Mouse (Mus musculus) intestine, postnatal 0 days (tissue): ENCODE results near the gene Cyfip2. TPM values are rescaled to one million over a fixed set of nuclear protein-coding genes. Genes with fewer than 3 reads are reported as not detected.

Source experiments
- ATAC-seq: fragments of 200-750 bp; cut with Nextera tagmentation; 2 replicates; pipeline ENCODE4 v1.8.0; 2017; ENCODE audit warnings: mild to moderate bottlenecking, moderate TSS enrichment, moderate library complexity
- H3K27ac ChIP-seq: fragments of 300-500 bp; sonication (generic); 2 replicates; pipeline ENCODE4 v1.5.1; 2014; ENCODE audit warnings: mild to moderate bottlenecking, low read depth, low read length, moderate library complexity
- H3K27me3 ChIP-seq: fragments of 300-500 bp; sonication (generic); replicated peaks from 2 replicates; pipeline ENCODE4 v1.6.1; 2014; ENCODE audit warnings: low read length, mixed read lengths; ENCODE audit not compliant: control insufficient read depth, insufficient read depth
- H3K36me3 ChIP-seq: fragments of 300-500 bp; sonication (generic); 2 replicates; pipeline ENCODE4 v1.6.1; 2014; ENCODE audit warnings: mild to moderate bottlenecking, moderate library complexity; ENCODE audit not compliant: control insufficient read depth, insufficient read depth
- H3K4me1 ChIP-seq: fragments of 300-500 bp; sonication (generic); replicated peaks from 2 replicates; pipeline ENCODE4 v1.6.1; 2014; ENCODE audit warnings: antibody characterized with exemption, low read length, mixed read lengths; ENCODE audit not compliant: control insufficient read depth, insufficient read depth
- H3K4me2 ChIP-seq: fragments of 300-500 bp; sonication (generic); replicated peaks from 2 replicates; pipeline ENCODE4 v1.6.1; 2014; ENCODE audit warnings: low read depth, mild to moderate bottlenecking, moderate library complexity
- H3K4me3 ChIP-seq: fragments of 300-500 bp; sonication (generic); 2 replicates; pipeline ENCODE4 v1.5.1; 2014; ENCODE audit warnings: low read depth, low read length
- H3K9ac ChIP-seq: fragments of 300-500 bp; sonication (generic); 2 replicates; pipeline ENCODE4 v1.6.1; 2014; ENCODE audit warnings: mild to moderate bottlenecking, low read depth, low read length
- H3K9me3 ChIP-seq: fragments of 300-500 bp; sonication (generic); 2 replicates; pipeline ENCODE4 v1.6.1; 2016; ENCODE audit warnings: mixed run types; ENCODE audit not compliant: control insufficient read depth
- CTCF ChIP-seq: sonication (generic); IDR thresholded peaks from 2 replicates; pipeline ENCODE4 v1.5.1; 2016; ENCODE audit warnings: low read depth, mild to moderate bottlenecking, control low read depth, antibody characterized with exemption, moderate library complexity
- WGBS: fragments of 180-500 bp; shearing (Covaris S2); extraction: QIAGEN DNeasy Blood & Tissue Kit; methylation state at CpG from one replicate; pipeline ENCODE4 v1.1.7; 2014; 5-methylcytosine and 5-hydroxymethylcytosine counted together
- polyA plus RNA-seq: library from polyadenylated mRNA; unstranded; fragments of >200 nt; fragmentation: Nextera tagmentation; extraction: Ambion mirVana; gene quantifications from 2 replicates; pipeline ENCODE4 v1.2.1, GENCODE M21; 2015

Gene Cyfip2
- polyA plus RNA-seq, 1 experiment from 2014 or later, result 2.0 TPM

DNA sequence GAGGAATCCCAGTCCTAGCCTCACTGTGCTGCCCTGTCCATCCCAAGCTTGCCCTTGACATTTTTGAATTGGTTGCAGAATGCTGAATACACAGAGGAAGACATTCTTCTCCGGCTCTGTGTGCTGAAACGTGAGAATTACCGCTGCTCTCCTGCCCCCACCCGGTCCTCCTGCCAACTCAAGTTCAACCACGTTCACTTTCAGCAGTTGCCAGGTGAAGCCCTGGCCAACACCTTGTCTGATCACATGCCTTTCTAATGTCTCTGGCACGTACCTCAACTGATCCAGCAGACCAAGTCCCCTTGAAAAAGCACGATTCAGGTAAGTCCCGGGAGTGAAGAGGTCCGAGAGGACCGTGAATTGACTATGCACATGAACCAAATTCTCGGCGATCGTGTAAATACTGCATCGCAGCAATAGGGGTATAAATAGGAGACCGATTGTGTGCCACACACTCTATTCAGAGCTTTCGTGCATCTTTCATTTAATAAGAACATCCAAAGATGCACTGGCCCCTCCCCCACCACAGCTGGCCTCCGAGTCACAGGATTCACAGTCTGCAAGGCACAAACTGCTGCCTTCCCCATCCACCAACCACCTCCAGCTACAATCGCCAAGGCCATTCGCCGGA, 3.4 kb downstream of the Cyfip2 start:
- 80% methylated on average over 20 of the region's 20 CpGs for WGBS
- Histone ChIP-seq H3K9me3 (no peaks in the 10 kb centered on the region), H3K27me3 (peaks cover 11% of the 10 kb centered on the region), H3K4me3 (no peak overlapping the region), H3K9ac (no peak overlapping the region), H3K27ac (no peak overlapping the region), H3K4me2 (no peak overlapping the region), H3K36me3 (no peaks in the 10 kb centered on the region), H3K4me1 (no peaks in the 10 kb centered on the region)
- ATAC-seq, result no peak
- TF ChIP-seq CTCF, result no peak

GRCm38 (mm10) chr11:46308271-46308974, 4.2 kb downstream of the Cyfip2 start:
- Histone ChIP-seq H3K36me3 (no peaks in the 10 kb centered on the region), H3K9me3 (no peaks in the 10 kb centered on the region), H3K9ac (no peak overlapping the region), H3K4me3 (no peak overlapping the region), H3K4me2 (no peak overlapping the region), H3K27ac (no peak overlapping the region), H3K27me3 (peaks cover 11% of the 10 kb centered on the region), H3K4me1 (no peaks in the 10 kb centered on the region)
- ATAC-seq, result no peak
- WGBS, result 87% methylated on average over 11 of the region's 11 CpGs
- no peak for TF ChIP-seq CTCF

DNA sequence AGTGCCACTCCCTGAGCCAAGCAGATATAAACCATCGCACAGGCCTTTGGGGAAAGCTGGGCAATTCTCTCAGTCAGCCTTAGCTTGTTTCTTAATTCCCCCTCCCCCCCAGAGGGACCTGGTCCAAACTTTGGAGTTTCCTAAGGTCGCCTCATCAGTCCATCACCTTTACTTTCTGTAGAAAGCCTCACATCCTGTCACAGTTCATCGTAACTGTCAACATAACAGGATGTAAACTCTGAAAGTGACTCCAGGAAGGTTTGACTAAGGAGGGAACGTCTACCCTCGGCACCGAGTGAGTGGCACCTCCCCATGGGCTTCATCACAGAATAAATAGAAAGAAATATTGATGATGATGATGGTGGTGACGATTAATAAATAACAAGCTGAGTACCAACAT, 4.9 kb downstream of the Cyfip2 start:
- H3K9me3 ChIP-seq, result no peaks in the 10 kb centered on the region
- TF ChIP-seq CTCF, result no peak
- no peak overlapping the region for H3K4me3 ChIP-seq
- H3K36me3 ChIP-seq, result no peaks in the 10 kb centered on the region
- no peaks in the 10 kb centered on the region for H3K4me1 ChIP-seq
- WGBS, result 80% methylated on average over 7 of the region's 7 CpGs
- H3K4me2 ChIP-seq, result no peak overlapping the region
- H3K27ac ChIP-seq, result no peak overlapping the region
- no peak for ATAC-seq
- H3K27me3 ChIP-seq, result peaks cover 11% of the 10 kb centered on the region
- no peak overlapping the region for H3K9ac ChIP-seq

DNA sequence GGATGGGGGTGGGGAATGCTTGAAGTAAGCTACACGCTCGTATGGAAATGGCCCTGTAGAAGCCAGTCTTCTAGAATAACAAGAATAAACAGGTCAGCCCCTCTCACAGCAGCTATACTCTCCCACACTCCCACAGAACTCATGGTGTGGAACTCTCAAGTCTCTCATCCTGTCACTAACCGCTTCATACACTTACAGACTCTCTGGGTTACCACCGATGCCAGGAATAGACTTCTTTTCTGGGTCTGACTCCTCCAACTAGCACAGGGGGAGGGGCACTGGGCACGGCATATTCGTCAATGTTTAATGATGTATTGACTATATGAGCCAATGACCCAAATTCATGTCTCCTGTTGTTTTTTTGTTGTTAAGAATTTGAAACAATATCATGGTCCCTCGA, 5.9 kb downstream of the Cyfip2 start:
- H3K9ac ChIP-seq, result no peak overlapping the region
- ATAC-seq, result no peak
- 85% methylated on average over 7 of the region's 7 CpGs for WGBS
- H3K4me2 ChIP-seq, result no peak overlapping the region
- no peaks in the 10 kb centered on the region for H3K36me3 ChIP-seq
- peaks cover 8% of the 10 kb centered on the region for H3K27me3 ChIP-seq
- no peak overlapping the region for H3K27ac ChIP-seq
- H3K4me1 ChIP-seq, result no peaks in the 10 kb centered on the region
- H3K9me3 ChIP-seq, result no peaks in the 10 kb centered on the region
- H3K4me3 ChIP-seq, result no peak overlapping the region
- no peak for TF ChIP-seq CTCF

- Histone ChIP-seq H3K4me1 (no peaks in the 10 kb centered on the region), H3K4me3 (no peak overlapping the region), H3K27me3 (peaks cover under 1% of the 10 kb centered on the region; the same call in 1 of the 2 replicates), H3K27ac (no peak overlapping the region), H3K9me3 (no peaks in the 10 kb centered on the region), H3K36me3 (no peaks in the 10 kb centered on the region), H3K4me2 (no peak overlapping the region), H3K9ac (no peak overlapping the region)
- no peak for ATAC-seq
- WGBS, result 79% methylated on average over 9 of the region's 9 CpGs
- TF ChIP-seq CTCF, result no peak
Observed at GRCm38 (mm10) chr11:46305881-46306520, 6.7 kb downstream of the Cyfip2 start.

DNA sequence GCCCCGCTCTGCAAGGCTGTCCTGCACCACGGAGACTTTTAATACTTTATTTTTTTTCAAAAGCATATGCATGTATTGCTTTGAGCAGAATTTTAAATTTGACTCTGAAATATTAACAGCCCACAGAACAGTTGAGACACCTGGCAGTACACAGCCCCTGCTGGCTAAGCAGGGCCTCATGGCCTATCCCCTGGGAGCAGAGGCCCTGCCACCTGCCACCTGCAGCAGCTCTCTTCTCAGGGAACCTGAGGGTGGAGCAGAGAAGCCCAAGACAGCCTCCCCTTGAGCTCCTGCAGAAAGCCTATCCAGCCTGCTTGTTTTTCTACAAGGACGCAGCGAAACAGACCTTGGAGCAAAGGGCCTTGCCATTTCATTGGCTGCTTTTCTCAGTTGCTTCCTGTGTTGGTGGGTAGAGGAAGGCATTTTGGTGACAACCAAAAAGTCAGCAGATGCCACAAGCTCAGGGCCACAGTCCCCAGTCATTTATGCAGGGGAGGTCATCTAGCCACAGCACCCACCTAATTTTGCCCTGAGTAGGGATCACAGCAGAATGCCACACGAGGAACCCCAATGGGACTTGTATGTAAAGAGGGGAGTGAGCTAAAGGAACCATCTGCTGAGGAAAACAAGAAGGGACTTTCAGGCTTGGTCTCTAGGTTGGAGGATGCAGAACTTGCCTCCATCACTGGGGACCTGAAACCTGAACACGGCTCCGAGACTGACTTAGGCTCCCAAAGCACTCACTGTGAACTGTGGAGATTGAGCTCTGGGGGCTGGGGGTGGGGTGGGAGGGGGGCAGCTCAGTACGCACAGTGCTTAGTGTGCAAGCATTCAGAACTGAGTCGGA, 7.6 kb downstream of the Cyfip2 start:
- no peaks in the 10 kb centered on the region for H3K27me3 ChIP-seq
- no peaks in the 10 kb centered on the region for H3K9me3 ChIP-seq
- TF ChIP-seq CTCF, result no peak
- no peak overlapping the region for H3K4me3 ChIP-seq
- no peak overlapping the region for H3K9ac ChIP-seq
- WGBS, result 85% methylated on average over 8 of the region's 9 CpGs
- no peak overlapping the region for H3K27ac ChIP-seq
- no peaks in the 10 kb centered on the region for H3K4me1 ChIP-seq
- no peak for ATAC-seq
- no peak overlapping the region for H3K4me2 ChIP-seq
- no peaks in the 10 kb centered on the region for H3K36me3 ChIP-seq
